Mouse (Mus musculus) kidney, adult 2 months (tissue): ENCODE measurements around the gene Rpl13a.

Experiments
- CTCF ChIP-seq: fragments of 200-500 bp; conservative IDR thresholded peaks from 2 replicates; pipeline ENCODE4 v1.5.1; 2011; ENCODE audit warnings: low read depth, mild to moderate bottlenecking, control low read depth, low read length, moderate library complexity, mixed read lengths; ENCODE audit not compliant: insufficient read depth, insufficient read length
- POLR2A ChIP-seq: fragments of 200-500 bp; IDR thresholded peaks from one replicate; pipeline ENCODE4 v1.6.1; 2011; ENCODE audit warnings: low read depth, low read length, control low read depth

- TF ChIP-seq CTCF (no peak), POLR2A (no peak)
Measured at GRCm38 (mm10) chr7:45077829-45078228, 50.7 kb downstream of the Rpl13a start.
